Mouse (Mus musculus) embryonic fibroblast, embryonic 13.5 days (primary cell): ENCODE measurements at regions not wholly inside any gene's neighbourhood (a gene's known extent, or its start where the extent isn't known, plus 50 kb on each side); places are given as distances from the start of the nearest gene placed in this dataset.

Experiments
- CTCF ChIP-seq: IDR thresholded peaks from 2 replicates; pipeline ENCODE4 v1.5.1; 2011; ENCODE audit warnings: mild to moderate bottlenecking, control low read depth, low read length, moderate library complexity, borderline replicate concordance; ENCODE audit not compliant: insufficient read depth
- POLR2A ChIP-seq: IDR thresholded peaks from 2 replicates; pipeline ENCODE4 v1.6.1; 2011; ENCODE audit warnings: low read depth, mild to moderate bottlenecking, control low read depth, low read length, moderate library complexity

- TF ChIP-seq CTCF = no peak
- TF ChIP-seq POLR2A = no peak
These were observed 97.6 kb upstream of the Dapk1 start for GRCm38 (mm10) chr13:60504196-60504595.
